Mouse (Mus musculus) leukemia stem cell, adult 10-12 weeks (primary cell): ENCODE measurements around the gene Mib2. TPM values are rescaled to one million over a fixed set of nuclear protein-coding genes. Genes with fewer than 3 reads are reported as not detected.

Experiments
- polyA plus RNA-seq: library from polyadenylated mRNA; stranded (reverse); fragments of >175 nt; gene quantifications from 2 replicates; pipeline ENCODE4 v1.2.3, GENCODE M21; 2012; ENCODE audit warnings: low replicate concordance

Gene Mib2
- polyA plus RNA-seq: 37.9 and 63.0 TPM in 2 replicates

DNA sequence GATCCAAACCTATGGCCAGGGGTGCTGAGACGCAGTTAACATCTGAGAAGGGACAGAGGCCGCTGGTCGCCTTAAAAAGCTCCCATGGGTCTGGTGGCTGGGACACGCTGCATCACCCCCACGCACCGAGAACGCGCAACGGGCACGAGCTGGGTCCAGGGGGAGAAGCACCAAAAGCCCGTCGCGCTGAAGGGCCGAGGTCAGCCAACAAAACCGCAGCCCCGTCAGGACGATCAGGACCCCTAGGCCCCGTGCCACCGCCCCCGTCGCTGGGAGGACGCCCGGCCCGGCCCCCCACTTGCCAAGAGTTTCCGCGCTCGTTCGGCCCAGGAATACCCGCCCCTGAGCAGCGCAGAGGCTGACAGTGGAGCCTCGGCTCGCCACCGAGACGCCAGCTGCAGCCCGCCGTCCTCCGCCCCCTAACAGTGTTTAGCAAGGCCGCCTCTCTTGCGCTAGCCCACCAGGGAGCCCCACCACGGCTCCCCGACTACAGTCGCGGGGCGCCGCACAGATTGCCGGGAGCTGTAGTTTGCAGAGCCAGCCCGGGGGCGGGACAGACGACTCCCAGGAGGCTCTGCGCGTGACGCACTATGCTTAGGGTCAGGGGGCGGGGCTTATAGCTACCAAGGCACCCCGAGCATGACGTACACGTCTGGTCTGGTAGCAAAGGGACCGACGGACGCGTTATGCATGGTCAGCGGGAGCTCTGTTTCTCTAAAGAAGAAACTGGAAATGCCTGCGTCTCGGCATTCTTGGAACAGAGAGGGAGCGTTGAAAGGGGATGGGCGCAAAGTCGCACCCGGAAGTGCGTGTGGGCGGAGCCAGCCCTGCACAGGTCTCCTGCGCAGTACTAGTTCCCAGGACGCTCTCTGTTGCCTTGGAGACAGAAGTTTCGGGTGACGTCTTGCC lies at the start of gene Mib2:
TSS of gene Mib2 (minus strand) at position 510 of the 909 bp plus-strand sequence.

GRCm38 (mm10) chr4:155704721-155705591 lies 36.0 kb upstream of the Mib2 start, which contains the start of gene Ssu72:
Gene Ssu72, plus strand, starts transcription at chr4:155704800.

DNA sequence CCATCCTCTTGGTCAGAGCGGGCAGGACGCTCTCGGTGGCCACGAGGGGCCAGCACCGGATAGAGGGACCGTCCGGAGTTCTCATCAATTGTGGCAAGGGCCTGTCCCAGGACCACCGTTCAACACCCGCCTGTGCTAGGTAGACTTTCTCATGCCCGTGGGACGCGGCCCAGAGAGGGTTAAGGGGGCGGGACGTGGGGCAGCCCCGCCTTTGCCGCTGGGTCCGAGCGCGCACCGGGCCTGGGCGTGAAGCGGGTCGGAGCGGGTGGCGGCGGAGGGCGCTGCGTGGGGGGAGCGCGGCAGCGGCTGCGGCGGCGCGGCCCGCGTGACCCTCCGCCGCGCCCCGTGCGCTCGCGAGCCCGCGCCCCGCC lies 25.1 kb upstream of the Mib2 start, which contains the start of gene Fndc10:
TSS of gene Fndc10 (plus strand) at position 232 of the 371 bp plus-strand sequence.

DNA sequence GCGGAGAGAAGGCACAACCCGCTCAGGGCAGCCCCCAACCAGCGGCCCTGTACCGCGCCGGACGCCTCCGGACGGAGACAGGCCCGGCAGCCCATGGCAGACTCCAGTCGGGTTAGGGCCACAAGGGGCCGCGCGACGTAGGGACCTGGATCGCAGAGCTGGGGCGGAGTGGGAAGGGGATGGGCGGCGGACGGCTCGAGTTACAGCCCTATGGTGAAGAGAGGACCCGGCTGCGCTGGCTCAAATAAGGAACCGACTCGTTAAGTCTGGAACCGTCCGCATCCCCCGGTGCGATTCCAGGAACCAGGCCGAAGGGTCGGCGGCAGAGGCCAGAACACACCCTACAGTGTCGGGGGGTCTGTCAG lies 15.9 kb downstream of the Mib2 start, which contains the start of gene Mmp23:
TSS of gene Mmp23 (minus strand) at position 299 of the 365 bp plus-strand sequence.

DNA sequence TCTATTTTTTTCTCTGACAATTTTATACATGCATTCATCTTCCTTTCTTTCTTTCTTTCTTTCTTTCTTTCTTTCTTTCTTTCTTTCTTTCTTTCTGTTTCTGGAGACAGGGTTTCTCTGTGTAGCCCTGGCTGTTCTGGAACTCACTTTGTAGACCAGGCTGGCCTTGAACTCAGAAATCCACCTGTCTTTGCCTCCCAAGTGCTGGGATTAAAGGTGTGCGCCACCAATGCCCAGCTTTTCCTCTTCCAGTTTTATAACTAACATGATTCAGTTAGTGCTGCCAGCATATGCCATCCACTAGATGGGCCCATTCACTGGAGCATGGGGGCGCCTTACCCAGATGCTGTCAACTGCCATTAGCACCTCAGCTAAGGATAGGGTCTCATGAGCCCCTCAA lies 23.7 kb downstream of the Mib2 start, which contains the start of gene Gm10563:
TSS of gene Gm10563 (minus strand) at position 101 of the 400 bp plus-strand sequence.

GRCm38 (mm10) chr4:155624338-155625291 lies 44.4 kb downstream of the Mib2 start, which contains the start of gene Cdk11b:
Gene Cdk11b, plus strand, starts transcription at chr4:155624854.

Other genes with a start within 250 kb of the Mib2 start
- 0.41 TPM in 1 of 2 replicates, not detected in the other for gene Tmem52, start 200.1 kb downstream of the Mib2 start, polyA plus RNA-seq
- gene Gnb1, start 177.8 kb downstream of the Mib2 start, polyA plus RNA-seq: 28.1 and 34.9 TPM in 2 replicates
- gene Nadk, start 106.8 kb downstream of the Mib2 start, polyA plus RNA-seq: 93.2 and 99.6 TPM in 2 replicates
- 2.0 and 5.1 TPM in 2 replicates for gene Slc35e2, start 67.8 kb downstream of the Mib2 start, polyA plus RNA-seq
- gene Cdk11b, start 44.3 kb downstream of the Mib2 start, polyA plus RNA-seq: 45.7 and 53.4 TPM in 2 replicates
- gene Gm10563, start 23.8 kb downstream of the Mib2 start, polyA plus RNA-seq: not detected in 2 replicates
- 0.21 and 3.1 TPM in 2 replicates for gene Mmp23, start 15.8 kb downstream of the Mib2 start, polyA plus RNA-seq
- gene Fndc10, start 25.1 kb upstream of the Mib2 start, polyA plus RNA-seq: 2.6 TPM in 2 replicates
- 23.8 and 40.4 TPM in 2 replicates for gene Ssu72, start 35.6 kb upstream of the Mib2 start, polyA plus RNA-seq
- gene Tmem240, start 65.6 kb upstream of the Mib2 start, polyA plus RNA-seq: 0.27 and 0.50 TPM in 2 replicates
- gene Atad3a, start 91.9 kb upstream of the Mib2 start, polyA plus RNA-seq: 52.4 and 57.8 TPM in 2 replicates
- gene Vwa1, start 105.5 kb upstream of the Mib2 start, polyA plus RNA-seq: 1.1 and 2.2 TPM in 2 replicates
- 0.24 and 0.29 TPM in 2 replicates for gene Tmem88b, start 116.7 kb upstream of the Mib2 start, polyA plus RNA-seq
- not detected in 2 replicates for gene Ankrd65, start 121.2 kb upstream of the Mib2 start, polyA plus RNA-seq
- 26.3 and 70.8 TPM in 2 replicates for gene Mrpl20, start 133.7 kb upstream of the Mib2 start, polyA plus RNA-seq
- gene Ccnl2, start 143.3 kb upstream of the Mib2 start, polyA plus RNA-seq: 33.3 and 37.7 TPM in 2 replicates
- 142 and 271 TPM in 2 replicates for gene Aurkaip1, start 162.1 kb upstream of the Mib2 start, polyA plus RNA-seq
- gene Mxra8, start 170.5 kb upstream of the Mib2 start, polyA plus RNA-seq: 0.21 and 2.1 TPM in 2 replicates
- gene Dvl1, start 178.2 kb upstream of the Mib2 start, polyA plus RNA-seq: 152 and 222 TPM in 2 replicates
- gene Tas1r3, start 194.2 kb upstream of the Mib2 start, polyA plus RNA-seq: 0.08 TPM in 1 of 2 replicates, not detected in the other
- gene Cptp, start 200.2 kb upstream of the Mib2 start, polyA plus RNA-seq: 2.0 and 2.6 TPM in 2 replicates
- 16.3 and 20.4 TPM in 2 replicates for gene Ints11, start 200.3 kb upstream of the Mib2 start, polyA plus RNA-seq
- 349 and 415 TPM in 2 replicates for gene Pusl1, start 222.6 kb upstream of the Mib2 start, polyA plus RNA-seq
- 59.5 and 63.0 TPM in 2 replicates for gene Acap3, start 222.6 kb upstream of the Mib2 start, polyA plus RNA-seq